Mouse (Mus musculus) adipocyte (in vitro differentiated cells): ENCODE results near the gene Uckl1.

Experiments used
- DNase-seq: peaks from one replicate; pipeline ENCODE4 v3.0.0-alpha.2; 2016; ENCODE audit warnings: low spot score

The Uckl1 gene

DNA sequence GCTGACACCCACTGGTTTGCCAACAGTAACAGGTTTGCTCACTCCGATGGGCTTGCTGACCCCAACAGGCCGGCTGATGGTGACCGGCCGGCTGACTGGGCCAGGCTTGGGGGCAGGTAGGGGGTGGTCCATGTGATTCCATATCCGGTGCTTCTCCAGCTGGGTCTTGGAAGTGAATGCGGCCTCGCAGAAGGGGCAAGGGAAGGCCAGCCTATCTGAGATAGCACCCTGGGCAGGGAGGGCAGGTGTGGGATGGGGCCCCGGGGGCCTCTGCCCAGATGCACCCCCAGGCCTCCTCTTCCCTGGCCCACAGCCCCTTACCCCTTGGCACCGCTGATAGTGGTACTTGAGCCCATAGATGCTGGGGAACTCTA, 5.0 kb upstream of the Uckl1 start:
- no peak for DNase-seq

DNA sequence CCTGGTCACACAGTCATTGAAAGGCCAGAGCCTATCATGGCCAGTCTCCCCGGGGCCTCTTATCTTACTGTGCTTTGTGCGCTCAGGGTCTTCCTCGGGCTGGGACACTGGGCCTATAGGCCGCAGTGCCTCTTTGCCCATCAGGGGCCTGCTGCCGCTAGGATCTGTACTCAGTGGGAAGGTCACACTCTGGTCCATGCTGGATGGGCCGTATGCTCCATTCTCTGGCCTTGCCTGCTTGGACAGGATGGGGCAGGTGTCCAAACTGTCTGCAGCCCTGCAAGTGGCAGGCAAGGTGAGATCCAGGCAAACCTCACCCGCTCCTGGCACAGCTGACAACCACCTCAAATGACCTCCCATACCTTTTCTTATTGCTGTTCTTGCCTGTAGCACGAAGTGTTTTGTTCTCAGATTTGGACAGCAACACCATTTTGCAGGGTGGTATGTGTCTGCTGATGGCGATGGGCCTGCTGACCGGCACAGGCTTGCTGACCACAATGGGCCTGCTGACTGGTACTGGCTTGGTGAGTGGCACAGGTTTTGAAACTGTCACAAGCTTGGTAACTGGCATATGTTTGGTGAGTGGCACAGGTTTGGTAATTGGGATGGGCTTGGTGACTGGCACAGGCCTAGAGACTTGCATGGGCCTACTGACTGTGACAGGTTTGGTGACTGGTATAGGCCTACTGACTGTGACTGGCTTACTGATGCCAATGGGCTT, 4.5 kb upstream of the Uckl1 start:
- DNase-seq = no peak

DNA sequence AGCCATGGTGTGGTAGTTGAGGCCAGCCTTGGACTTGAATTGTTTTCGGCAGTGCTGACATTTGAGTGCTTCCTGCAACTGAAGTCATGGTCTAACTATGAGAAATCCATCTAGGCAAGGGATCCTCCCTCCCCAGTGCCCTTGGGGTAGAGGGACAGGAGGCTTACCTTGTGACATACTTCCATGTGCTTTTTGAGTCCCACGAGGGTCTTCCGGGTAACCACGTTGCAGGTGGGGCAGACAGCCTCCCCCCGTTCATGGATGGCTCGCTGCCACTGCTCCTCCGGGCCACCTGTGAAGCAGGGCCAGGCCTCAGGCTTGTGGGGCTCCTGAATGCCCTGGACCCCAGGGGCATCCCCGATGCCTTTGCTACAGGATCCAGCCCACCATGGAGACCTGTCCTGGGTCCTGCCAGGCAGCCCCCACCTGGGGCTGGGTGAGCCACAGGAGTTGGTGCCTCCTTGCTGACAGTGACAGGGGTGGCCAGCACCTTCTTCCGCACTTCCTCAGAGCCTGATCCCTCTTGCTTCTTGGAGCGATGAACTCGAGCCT, 3.6 kb upstream of the Uckl1 start:
- DNase-seq = no peak

DNA sequence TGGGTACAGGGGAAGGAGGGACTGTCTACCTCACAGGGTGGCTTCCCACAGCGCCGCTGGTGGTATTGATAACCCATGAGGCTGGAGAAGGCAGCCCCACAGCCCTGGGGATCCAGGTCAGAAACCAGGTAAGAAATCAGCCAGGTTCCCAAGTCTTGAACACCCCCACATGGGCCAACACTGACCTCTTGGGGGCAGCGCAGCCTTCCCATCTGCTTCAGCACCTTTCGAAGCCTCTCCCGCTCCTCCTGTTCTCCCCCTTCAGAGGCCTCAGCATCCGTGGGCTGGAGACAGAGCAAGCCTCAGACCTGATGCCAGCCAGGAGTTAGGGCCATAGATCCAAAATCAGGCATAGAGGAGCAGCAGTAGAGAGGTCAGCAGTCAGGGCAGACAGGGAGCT, 3.1 kb upstream of the Uckl1 start:
- no peak for DNase-seq

DNA sequence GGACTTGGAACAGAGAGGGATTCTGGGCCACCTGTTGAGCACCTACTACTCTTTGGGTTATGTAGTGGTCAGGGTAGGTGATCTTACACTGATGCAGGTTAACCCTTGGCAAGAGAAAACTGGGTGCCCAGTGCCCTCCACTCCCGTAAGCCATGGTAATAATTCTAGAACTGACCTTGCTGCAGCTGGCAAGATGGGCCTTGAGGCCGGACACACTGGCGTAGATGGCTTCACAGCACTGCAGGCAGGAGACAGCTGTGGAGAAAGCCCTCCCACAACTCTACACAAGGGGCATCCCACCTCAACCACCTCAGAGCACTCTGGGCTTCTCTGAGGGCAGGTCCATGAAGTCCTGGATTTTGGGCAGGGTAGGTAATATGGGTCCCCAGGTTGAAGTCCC, 1.4 kb upstream of the Uckl1 start:
- DNase-seq = no peak

DNA sequence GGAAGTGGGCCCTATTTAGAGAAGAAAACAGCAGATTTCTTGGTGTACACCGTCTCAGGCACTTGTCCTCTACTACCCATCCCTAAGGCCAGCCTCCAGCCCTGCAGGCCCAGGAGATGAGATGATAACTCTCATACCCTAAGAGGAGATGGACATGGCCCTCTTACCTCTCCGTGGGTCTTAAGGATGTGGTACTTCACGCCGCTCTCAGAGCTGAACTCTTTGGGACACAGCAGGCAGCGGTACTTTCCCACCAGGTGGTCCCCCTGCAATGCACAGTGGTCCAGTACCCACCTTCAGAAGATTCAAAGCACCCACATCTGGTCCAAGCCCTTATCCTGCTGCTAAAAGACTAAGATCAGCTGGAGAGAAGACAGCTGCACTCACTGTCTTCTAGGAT, 814 bp upstream of the Uckl1 start:
- no peak for DNase-seq

DNA sequence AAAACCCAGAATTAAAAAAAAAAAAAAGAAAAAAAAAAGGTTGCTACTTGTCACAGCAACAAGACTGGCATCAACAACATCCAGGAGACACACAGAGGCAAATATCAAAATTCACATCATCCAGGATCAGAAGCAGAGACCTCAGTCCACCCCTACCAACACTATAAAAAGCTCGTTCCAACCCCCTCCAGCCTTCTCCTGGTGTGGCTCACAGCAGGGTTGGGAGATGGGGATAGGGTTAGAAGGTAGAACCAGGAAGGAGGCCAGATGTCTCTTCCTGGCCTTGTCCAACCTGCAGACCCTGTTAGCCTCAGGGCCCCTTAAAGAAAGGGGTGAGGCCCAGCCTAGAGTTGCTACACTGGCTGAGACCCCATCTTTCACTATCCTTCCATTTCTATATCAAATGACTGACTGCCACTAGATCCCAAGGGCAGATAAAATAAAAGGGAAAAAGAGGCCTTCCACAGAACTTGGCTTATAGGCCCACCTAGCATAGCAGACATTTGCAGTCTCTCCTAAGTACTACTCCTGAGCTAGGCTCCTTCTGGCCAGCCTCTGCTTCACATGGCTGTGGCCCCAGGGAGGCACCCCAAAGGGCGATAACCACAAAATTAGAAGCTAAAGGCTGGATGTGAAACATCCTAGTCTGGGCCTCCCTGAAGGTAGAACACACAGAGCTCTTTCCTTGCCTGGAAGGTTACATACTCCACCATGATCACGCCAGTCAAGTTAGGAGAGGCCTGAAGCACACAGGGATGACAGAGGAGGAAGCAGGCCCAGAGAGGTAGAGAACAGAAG, 1.0 kb downstream of the Uckl1 start:
- DNase-seq = no peak

DNA sequence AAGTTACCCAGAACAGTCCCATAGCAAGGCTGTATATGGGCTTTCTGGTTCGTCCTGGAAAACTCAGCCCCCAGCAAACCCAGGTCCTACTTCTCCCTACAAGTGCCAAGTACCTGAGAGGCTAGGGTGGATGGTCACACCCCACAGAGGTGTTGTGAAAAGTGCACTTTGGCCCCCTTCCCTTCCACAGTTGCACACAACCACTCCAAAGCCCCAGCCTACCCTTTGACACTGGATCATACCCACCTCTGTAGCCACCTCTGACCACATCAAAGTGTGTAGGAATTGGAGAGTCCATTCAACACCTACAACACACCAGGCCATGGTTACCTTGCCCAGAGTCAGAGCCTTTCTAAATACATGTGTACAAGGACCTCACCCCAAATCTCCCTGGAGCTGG, 1.8 kb downstream of the Uckl1 start:
- no peak for DNase-seq

DNA sequence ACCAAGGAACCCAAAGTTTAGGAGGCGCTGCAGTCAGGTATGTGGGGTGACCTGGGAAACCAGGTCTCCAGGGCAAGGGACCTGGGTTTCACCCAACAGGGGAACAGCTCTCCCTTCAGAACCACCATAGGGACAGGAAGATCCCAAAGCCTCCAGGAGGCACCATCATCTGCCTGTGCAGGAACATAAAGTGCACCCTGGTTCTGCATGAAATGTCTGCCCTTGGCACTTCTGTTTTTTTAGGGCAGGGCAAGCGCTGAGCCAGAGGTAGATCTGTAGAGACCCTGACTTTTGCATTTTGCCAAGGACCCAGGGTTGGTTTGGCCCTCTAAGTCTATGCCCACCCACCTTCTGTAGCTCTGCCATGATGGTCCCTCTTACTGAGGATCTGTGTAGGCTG, 2.3 kb downstream of the Uckl1 start:
- no peak for DNase-seq

DNA sequence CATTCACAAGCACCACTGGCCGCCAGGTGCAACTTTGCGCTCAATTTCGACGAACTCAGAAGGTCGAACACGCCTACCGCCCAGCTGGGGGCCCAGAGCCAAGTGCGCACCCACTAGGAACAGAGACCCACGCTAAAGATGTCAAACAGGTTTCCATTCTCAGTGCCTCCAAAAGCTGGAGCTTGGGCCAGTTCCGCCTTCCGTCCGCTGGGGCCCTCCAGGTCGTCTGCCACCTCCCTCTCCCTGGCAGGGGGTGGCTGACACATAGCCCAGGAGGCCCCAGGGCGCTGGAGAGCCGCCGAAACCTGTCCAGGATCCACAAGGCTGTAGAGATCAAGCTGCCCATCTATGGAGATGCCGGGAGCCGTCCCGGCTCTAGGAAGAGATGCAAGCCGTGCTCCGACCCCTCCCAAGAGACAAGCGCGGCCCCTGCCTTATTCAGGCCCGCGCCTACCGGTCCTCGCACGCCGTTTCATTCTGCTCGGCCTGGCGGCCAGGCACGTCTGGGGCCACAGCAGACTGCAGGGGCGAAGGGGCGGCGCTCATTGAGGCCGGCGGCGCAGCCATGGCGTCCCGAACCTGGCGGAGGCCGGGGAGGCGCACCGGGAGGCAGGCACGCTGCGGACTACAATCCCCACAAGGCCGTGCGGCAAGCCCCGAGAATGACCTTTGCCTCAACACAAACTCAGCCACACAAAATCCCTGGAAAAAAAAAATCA, 3.1 kb downstream of the Uckl1 start:
- peak; percentile 85 for DNase-seq

DNA sequence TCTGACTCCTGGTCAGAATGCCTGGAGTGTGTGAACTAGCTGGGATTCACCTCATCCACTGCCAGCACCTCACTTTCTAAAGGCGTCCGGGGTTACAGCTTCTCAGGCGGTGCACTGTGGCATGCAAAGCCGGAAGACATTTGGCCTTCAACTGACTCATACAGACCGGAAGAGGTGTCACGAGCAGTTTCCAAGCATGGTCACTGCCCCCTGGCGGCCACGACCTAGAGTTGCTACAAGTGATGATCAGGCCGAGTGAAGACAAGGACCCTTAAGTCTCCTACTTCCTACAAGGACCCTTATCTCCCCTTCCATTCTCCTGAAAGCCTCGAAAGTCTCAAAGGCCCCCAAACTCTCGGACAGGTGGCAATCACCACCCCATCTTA, 3.7 kb downstream of the Uckl1 start:
- DNase-seq = peak; percentile 95

DNA sequence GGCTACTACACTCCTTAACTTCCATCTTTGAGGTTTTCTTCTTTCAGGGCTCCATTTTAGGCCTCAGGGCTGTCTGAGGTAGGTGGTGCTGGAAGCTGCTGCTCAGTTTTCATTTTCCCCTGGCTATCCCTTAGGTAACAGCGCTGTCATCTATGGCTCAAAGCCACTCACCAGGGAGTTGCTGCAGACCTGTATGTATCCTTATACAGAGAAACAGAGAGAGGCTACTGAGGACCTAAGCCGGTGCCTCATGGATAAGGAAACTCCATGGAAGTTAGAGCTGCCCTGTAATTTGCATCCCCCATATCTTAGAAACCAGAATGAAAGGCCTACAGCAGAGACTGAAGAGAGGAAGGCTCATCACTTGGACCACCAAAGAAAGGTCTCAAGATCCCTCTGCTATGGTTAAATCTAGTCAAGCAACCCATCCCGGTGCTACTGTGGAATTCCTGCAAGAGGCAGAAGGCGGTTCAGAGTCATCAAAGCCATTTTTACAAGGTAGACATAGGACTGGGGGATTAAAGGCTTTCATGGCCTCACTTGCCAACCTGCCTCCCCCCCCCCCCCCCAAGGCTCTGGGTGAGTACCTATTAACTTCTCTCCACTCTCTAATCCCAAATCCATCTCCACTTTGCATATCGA, 4.4 kb downstream of the Uckl1 start:
- no peak for DNase-seq

DNA sequence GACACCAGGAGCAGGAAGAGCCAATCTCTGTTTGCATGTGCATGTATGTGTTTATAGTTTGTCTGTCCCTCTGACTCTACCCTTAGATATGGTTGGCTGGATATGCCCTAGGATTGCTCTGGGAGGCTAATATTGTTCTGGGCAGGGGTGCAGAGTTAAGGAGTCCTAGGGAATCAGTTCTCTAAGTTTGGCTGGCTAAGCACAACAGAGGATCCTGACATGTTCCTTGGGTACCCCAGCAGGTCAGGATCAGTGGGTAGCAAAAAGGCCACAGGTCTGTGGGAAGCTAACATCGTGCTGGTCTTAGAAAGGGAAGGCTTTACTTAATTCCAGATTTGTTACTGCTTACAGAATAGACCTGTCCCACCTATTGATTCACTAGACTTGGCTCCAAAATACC, 5.0 kb downstream of the Uckl1 start:
- DNase-seq = no peak

DNA sequence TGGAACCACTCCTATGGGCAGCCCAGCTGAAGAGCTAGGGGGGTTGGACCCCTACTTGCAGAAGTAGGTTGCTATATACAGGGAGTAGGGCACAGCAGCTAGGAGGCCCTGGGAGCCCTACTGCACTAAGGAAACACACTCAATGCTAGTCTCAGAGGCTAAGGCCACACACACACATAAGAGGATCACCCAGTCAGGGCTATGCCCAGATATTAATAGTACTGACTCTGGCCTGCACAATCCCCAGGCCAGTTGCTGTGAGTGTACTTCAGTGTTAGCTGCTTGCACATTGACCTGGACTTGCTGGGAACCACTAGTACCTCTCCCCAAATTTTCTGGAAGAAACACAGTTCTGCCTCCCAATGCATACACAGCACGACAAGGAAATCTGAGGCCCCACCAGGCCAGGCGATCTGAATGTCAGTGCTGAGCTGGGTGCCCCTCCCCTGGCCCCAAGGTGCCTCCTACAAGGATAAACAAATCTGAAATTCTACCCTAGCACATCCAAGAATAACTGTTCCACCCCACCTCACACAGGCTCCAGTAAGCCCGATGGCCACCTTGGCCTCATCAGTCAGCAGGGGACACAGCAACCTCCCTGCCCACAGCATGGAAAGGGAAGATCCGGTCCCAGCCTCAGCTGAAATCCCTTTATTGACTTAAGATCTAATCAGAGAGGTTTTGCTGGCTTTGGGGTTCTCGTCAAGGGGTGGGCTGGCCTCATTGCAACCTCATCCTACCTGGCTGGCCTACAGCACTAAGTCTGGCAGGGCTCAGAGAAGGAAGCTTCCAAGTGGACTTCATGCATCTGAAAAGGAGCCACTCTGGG, 5.7 kb downstream of the Uckl1 start:
- DNase-seq = no peak

DNA sequence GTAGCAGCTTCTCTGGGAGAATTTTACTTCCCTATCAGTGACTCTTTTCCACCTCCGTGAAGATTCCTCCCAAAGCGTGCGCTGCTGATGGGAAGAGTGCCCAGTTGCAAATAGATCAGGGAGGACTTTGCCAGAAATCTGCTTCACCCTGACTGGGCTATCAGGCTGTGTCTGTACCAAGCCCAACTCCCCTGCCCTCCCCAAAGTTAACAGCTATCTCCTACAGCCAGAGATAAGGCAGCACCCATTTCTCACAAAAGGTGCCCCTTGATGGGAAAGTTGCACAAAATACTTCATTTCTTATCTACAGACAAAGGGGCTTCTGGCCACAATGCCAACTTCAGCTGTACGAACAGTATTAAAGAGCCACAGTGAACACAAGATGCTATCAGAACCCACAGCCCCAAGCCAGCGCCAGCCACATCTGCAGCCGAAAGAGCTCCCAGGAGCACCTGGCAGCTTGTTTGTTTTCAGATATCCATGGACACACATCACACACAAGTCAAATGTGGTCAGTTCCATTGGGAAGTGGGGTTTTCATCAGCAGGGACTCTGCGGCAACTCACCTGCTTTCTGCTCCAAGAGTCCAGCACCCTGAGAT, 6.6 kb downstream of the Uckl1 start:
- DNase-seq = no peak

DNA sequence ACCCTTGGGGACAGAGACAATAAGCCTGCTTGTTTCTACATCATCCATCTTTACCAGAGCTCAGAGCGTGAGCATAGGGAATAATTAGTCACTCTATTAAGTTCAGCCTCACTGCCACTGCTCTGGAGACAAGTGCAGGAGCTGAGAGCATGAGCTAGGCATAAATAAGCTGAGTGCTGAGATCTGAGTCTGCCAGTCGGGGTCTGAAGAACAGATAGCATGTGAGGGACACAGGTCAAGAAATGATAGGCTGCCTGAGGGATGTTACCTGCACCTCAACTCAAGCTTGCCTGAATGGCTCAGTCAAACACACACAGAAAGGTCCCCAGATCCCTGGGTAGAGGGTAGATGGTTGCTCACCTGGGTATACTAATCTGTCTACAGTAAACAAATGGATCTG, 7.6 kb downstream of the Uckl1 start:
- no peak for DNase-seq

DNA sequence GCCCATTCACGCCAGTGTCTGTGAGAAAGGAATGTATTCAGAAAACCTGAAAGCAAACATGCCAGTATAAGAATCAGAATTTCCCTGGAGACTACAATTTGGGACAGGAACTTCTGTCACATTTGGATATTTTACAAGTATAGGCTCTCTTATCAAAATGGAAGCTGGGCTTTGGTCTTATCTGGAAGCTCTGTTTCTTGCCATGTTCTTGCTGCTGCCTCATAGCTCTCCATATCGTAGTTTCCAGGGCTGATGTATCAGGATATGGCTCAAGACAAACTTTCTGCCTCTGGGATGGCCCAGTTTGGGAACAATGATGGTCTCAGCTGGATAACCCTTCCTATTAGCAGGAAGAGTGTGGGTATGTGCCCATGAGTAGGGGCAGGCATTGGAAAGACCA, 8.1 kb downstream of the Uckl1 start:
- no peak for DNase-seq

DNA sequence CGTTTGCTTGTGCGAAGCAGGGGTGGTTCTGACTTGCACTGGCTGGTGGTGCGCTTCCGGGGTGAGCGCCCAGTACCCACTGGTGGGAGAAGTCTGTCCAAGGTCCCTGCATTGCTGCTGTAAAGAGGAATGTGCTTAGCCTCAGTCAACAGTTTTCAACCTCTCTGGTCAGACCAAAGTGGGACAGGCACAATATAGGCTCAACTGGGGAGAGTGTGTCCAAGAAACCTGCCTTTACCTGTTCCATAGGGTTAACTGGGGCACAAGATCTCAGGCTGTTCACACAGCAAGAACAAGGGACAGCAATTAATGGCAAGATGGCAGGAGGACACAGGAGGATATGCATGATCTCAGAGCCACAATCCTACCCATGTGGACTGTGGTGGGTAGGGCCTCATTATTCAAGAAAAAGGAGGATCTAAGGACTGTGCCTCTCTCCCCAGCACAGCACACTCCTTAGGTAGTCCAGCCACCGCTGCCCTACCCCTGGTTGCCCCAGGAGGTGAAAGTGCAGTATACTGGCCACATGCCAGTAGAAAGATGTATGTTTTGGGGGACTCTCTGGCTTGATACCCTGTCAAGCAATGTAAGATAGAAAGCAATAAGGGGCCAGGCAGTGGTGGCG, 9.7 kb downstream of the Uckl1 start:
- DNase-seq = no peak

DNA sequence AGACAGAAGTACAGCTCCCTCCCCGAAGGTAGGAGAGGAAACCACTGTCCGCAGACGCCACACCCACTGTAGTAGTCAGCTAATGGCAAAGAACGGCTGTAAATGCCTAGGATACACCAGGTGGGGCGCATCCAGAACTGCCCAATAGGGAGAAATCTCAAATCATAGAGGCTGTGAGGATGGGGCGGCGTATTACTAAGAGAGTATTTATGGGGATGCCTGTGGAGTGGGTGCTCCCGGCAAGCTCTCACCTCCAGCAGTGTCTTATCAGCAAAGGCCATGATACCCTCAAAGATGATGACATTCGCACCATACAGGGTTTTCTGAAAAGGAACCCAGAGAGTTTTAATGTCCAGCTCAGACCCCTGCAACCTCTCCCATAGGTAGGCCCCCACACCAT, 10.7 kb downstream of the Uckl1 start:
- no peak for DNase-seq
